Mouse (Mus musculus) cerebellum, postnatal 25 days (tissue): ENCODE results near the gene Rfng.
"Not testable (repeated sequence)": the region's sequence is repeated elsewhere in the genome, so short reads cannot be mapped to it uniquely, and the experiment has no call there.

Experiments used
- DNase-seq, 2 experiments: peaks; one replicate each; pipeline ENCODE4 v3.0.0; 2021; ENCODE audit warnings: mixed read lengths in 2 of 2

The Rfng gene

GRCm38 (mm10) chr11:120772749-120773148, 11.3 kb downstream of the Rfng start:
- no peak for DNase-seq

- DNase-seq = no peak
Observed at GRCm38 (mm10) chr11:120768206-120768605, 15.8 kb downstream of the Rfng start.

DNA sequence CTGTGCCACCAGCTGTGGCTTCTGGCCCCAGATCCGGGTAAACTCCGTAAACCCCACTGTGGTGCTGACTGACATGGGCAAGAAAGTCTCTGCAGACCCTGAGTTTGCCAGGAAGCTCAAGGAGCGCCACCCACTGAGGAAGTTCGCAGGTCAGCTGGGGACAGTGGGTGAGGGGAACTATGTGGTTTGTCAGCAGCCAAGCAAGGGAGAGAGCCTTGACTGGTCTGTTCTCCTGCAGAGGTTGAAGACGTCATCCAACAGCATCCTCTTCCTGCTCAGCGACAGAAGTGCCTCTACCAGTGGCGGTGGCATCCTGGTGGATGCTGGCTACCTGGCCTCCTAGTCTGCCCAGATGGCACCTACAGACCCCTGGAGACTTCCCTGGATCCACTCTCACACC, 17.0 kb downstream of the Rfng start:
- DNase-seq = not testable (repeated sequence)

GRCm38 (mm10) chr11:120763121-120763999, 20.6 kb downstream of the Rfng start:
- not testable (repeated sequence) for DNase-seq

DNA sequence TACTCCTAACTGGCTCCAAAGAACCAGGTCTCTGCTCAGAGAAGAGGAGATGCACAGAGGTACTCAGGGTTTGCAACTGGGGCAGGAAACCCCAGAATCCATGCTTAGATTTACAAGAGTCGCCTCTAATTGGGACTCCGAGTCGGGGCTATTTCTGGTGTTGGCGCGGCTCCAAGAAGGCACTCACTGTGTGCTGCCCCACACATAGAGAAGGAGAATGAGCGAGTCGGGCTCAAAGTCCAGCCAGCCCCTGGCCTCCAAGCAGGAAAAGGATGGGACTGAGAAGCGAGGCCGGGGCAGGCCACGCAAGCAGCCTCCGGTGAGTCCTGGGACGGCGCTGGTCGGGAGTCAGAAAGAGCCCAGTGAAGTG, 21.4 kb downstream of the Rfng start, which contains the start of gene Hmga1b:
Gene Hmga1b (plus strand): TSS at position 123 of the 370 bp plus-strand sequence.
- not testable (repeated sequence) for DNase-seq

GRCm38 (mm10) chr11:120761811-120762671, 22.0 kb downstream of the Rfng start:
- no peak for DNase-seq

- DNase-seq = no peak
Observed at GRCm38 (mm10) chr11:120760236-120760635, 23.8 kb downstream of the Rfng start.

GRCm38 (mm10) chr11:120751606-120752005, 32.4 kb downstream of the Rfng start:
- DNase-seq = no peak

GRCm38 (mm10) chr11:120749430-120749829, 34.6 kb downstream of the Rfng start:
- DNase-seq = peak; percentile 15 to 39

DNA sequence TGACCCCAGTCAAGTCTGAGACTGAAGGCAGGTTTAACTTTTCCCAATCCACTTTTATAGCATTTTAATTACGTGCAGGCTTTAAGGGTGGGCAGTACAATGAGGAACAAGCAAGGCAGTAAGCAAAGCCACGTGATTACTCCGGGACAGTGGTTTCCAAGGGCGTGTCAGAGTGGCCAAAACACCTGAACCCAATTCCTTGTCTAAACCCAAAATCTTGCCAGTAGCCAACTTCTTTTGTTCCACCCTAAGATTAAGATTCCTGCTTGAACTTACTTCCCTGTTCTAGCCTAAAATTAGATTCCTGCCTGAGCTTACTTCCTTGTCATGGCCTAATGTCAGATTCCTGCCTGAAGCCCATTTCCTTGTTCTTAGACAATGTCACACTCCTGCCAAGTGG, 36.0 kb downstream of the Rfng start:
- no peak for DNase-seq

- no peak for DNase-seq
Observed at GRCm38 (mm10) chr11:120744121-120744701, 39.8 kb downstream of the Rfng start.

DNA sequence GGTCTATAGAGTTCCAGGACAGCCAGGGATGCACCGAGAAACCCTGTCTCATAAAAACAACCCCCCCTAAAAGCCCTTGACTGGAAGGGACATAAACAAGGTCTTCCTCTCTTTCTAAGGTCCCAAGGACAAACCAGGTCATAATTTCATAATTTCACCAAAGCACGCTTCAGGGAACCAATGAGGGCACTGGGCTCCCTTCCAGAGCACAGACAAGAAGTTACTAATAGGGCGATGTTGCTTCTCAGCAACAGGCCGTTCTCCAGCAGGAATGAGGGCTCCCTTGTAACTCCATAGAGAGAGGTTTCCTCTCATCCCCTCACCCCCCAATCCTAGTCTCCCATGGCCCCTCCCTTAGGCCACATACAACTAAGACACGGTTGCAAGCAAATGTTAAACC, 43.0 kb downstream of the Rfng start:
- no peak for DNase-seq

GRCm38 (mm10) chr11:120736424-120736823, 47.6 kb downstream of the Rfng start:
- DNase-seq = no peak

- no peak for DNase-seq
Observed at GRCm38 (mm10) chr11:120733521-120733920, 50.5 kb downstream of the Rfng start.

DNA sequence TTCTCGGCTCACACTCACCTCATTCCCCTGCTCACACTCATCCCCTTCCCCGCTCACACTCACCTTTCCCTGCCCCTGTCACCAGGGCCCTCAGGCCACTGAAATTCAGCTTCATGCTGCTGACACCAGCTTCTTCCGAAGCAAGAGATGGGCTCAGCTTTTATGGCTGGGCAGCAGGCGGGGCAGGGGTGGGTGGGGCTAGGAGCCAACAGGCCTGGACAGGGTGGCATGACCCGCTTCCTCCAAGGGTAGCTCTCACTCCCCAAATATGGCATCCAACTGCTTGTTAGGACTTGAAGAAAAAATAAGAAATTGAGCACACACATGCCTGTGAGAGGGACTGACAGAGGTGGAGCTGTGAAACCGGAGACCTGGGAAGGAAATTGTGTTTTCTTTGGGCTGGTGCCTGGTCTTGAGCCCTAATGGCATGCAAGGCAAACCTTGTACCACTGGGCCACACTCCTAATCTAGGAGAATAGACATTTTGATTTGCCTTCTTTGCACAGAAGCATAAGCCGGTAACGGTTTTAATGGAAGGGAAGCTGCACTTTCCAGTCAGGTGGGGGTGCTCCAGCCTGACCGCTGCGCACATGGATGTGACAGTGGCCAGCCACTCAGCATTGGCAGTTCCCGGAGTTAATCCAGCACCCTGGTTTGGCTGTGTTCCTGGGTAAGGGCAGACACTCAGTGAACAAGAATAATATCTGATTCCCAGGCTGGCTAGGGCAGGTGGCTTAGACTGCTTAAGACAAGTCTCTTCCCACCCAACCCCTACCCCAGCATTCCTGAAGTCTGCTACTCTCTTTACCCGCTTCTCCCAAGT, 51.9 kb downstream of the Rfng start, which contains the start of gene Cbr2:
Gene Cbr2 (minus strand): TSS at position 257 of the 823 bp plus-strand sequence.
- DNase-seq = no peak

GRCm38 (mm10) chr11:120731395-120731794, 52.6 kb downstream of the Rfng start:
- no peak for DNase-seq
